Mouse (Mus musculus) forebrain, embryonic 11.5 days (tissue): ENCODE data around the gene Ppib. TPM values are rescaled to one million over a fixed set of nuclear protein-coding genes. Genes with fewer than 3 reads are reported as not detected.

ENCODE experiments used
- ATAC-seq: fragments of 200-750 bp; cut with Nextera tagmentation; replicated peaks from 2 replicates; pipeline ENCODE4 v1.8.0; 2017; ENCODE audit warnings: moderate TSS enrichment; ENCODE audit not compliant: low FRiP score
- DNase-seq: peaks from one replicate; pipeline ENCODE4 v3.0.0-alpha.2; 2017; ENCODE audit warnings: low spot score
- H3K27ac ChIP-seq: fragments of 300-500 bp; sonication (generic); 2 replicates; pipeline ENCODE4 v1.5.1; 2014; ENCODE audit warnings: low read depth, low read length
- H3K27me3 ChIP-seq: fragments of 300-500 bp; sonication (generic); 2 replicates; pipeline ENCODE4 v1.6.1; 2014; ENCODE audit warnings: mild to moderate bottlenecking, low read length, mixed read lengths; ENCODE audit not compliant: control insufficient read depth, insufficient read depth
- H3K36me3 ChIP-seq: fragments of 300-500 bp; sonication (generic); 2 replicates; pipeline ENCODE4 v1.6.1; 2014; ENCODE audit warnings: mild to moderate bottlenecking, low read length, moderate library complexity, mixed read lengths; ENCODE audit not compliant: control insufficient read depth, insufficient read depth
- H3K4me1 ChIP-seq: fragments of 300-500 bp; sonication (generic); replicated peaks from 2 replicates; pipeline ENCODE4 v1.6.1; 2014; ENCODE audit warnings: low read length, mixed read lengths; ENCODE audit not compliant: control insufficient read depth, insufficient read depth
- H3K4me2 ChIP-seq: fragments of 300-500 bp; sonication (generic); 2 replicates; pipeline ENCODE4 v1.6.1; 2014; ENCODE audit warnings: low read depth, mild to moderate bottlenecking, low read length, moderate library complexity, mixed read lengths; ENCODE audit not compliant: severe bottlenecking
- H3K4me3 ChIP-seq: fragments of 300-500 bp; sonication (generic); 2 replicates; pipeline ENCODE4 v1.5.1; 2014; ENCODE audit warnings: low read depth, low read length
- H3K9ac ChIP-seq: fragments of 300-500 bp; sonication (generic); 2 replicates; pipeline ENCODE4 v1.6.1; 2014; ENCODE audit warnings: low read length
- H3K9me3 ChIP-seq: fragments of 300-500 bp; sonication (generic); 2 replicates; pipeline ENCODE4 v1.6.1; 2016; ENCODE audit warnings: low read length, mixed read lengths; ENCODE audit not compliant: control insufficient read depth
- WGBS: fragments of 180-500 bp; shearing (Covaris S2); extraction: QIAGEN DNeasy Blood & Tissue Kit; methylation state at CpG from one replicate; pipeline ENCODE4 v1.1.7; 2014; 5-methylcytosine and 5-hydroxymethylcytosine counted together
- polyA plus RNA-seq: library from polyadenylated mRNA; unstranded; fragments of >200 nt; fragmentation: Nextera tagmentation; extraction: Ambion mirVana; gene quantifications from 2 replicates; pipeline ENCODE4 v1.2.1, GENCODE M21; 2014

Ppib gene
- polyA plus RNA-seq, 1 experiment from 2014 or later = 416 TPM

DNA sequence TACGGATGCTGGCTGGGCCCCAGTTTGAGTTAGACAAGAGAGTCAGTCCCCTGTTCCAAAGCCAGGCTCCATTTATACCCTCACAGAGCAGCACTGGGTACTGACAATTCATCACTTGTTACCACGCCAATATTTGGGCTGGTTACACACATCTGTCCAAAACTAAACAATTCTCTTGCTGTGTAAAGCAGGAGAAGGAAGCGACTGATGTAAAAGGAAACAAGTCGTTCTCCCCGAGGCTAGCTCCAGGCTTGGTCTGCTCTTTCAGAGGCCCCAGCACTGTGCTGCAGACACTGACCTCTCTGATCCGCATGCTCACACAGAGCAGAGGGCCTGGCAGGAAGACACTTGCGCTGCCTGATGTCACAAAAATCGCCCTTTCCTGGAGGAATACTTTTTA lies 41.6 kb downstream of the Ppib start:
- Histone ChIP-seq H3K4me1 (no peaks in the 10 kb centered on the region), H3K27ac (no peak overlapping the region), H3K9ac (no peak overlapping the region), H3K9me3 (no peaks in the 10 kb centered on the region), H3K36me3 (no peaks in the 10 kb centered on the region; the same call in 1 of the 2 replicates), H3K27me3 (no peaks in the 10 kb centered on the region), H3K4me2 (no peak overlapping the region), H3K4me3 (no peak overlapping the region)
- WGBS = 75% methylated on average over 8 of the region's 8 CpGs
- ATAC-seq (no peak), DNase-seq (no peak)

DNA sequence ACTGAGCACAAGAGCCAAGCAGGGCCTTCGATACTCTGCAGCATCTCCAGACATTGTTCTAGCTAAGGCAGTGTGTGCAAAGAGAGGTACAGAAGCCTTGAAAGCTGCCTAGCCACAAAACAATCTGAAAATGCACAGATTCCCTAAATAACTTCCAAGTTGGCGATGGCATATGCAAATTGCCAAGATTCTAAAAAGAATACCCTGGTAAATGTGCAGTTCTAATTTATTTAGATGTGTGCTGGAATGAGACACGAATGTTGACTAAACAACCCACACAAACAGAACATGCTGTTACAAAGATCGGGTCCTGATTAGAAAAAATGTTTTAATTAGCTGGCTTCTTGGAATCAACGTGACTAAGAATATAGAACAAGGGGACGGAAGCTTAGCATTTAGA lies 42.6 kb downstream of the Ppib start:
- Histone ChIP-seq H3K27me3 (no peaks in the 10 kb centered on the region), H3K4me2 (no peak overlapping the region), H3K4me1 (no peaks in the 10 kb centered on the region), H3K27ac (no peak overlapping the region), H3K9ac (no peak overlapping the region), H3K9me3 (no peaks in the 10 kb centered on the region), H3K4me3 (no peak overlapping the region), H3K36me3 (no peaks in the 10 kb centered on the region; the same call in 1 of the 2 replicates)
- ATAC-seq (no peak), DNase-seq (no peak)
- 88% methylated on average over 6 of the region's 6 CpGs for WGBS

DNA sequence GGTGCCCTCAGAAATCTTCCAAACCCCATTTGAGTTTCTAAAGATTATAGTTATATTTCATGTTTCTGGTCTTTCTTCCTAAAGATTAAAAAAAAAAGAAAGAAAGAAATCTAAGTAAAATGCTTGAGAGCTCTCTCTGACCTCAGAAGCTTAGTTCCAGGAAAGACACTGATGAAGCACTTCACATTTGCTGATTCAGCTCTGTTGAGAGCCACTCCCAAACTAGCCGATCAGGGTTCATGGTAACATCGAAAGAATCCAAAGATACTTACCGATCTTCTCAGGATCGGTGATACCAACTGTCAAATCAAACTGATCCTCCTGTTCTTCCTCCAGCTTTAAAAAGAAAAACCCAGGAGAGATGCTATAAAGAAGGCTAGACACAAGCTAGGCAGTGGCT lies 44.6 kb downstream of the Ppib start:
- ATAC-seq (no peak), DNase-seq (no peak)
- Histone ChIP-seq H3K27me3 (no peaks in the 10 kb centered on the region), H3K4me3 (no peak overlapping the region), H3K9me3 (no peaks in the 10 kb centered on the region), H3K4me1 (no peaks in the 10 kb centered on the region), H3K36me3 (no peaks in the 10 kb centered on the region; the same call in 1 of the 2 replicates), H3K27ac (no peak overlapping the region), H3K4me2 (no peak overlapping the region), H3K9ac (no peak overlapping the region)
- 96% methylated on average over 4 of the region's 4 CpGs for WGBS

DNA sequence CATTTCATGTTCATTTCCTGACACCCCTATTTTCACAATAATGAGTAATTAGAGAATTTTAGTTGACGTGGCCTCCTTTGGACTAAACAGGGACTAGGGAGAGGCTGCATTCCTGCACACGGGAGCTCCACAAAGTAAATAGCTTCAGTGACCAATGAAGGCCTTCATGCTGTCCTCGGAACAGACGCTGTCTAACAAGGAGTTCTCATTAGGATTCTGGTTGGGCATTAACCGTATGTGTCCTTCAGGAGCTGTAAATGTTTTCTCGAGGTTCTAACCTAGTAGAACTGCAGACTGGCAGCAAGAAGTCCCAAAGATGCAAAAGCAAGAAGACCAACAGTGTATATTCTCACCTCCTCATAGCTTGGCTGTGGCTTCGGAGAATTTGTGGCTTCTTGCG lies 45.1 kb downstream of the Ppib start:
- no peak overlapping the region for H3K4me2 ChIP-seq
- no peaks in the 10 kb centered on the region for H3K9me3 ChIP-seq
- no peak overlapping the region for H3K9ac ChIP-seq
- H3K4me3 ChIP-seq = no peak overlapping the region
- H3K27me3 ChIP-seq = no peaks in the 10 kb centered on the region
- no peaks in the 10 kb centered on the region; the same call in 1 of the 2 replicates for H3K36me3 ChIP-seq
- 92% methylated on average over 8 of the region's 8 CpGs for WGBS
- ATAC-seq = no peak
- H3K27ac ChIP-seq = no peak overlapping the region
- H3K4me1 ChIP-seq = peaks cover 2% of the 10 kb centered on the region; the same call in 1 of the 2 replicates
- no peak for DNase-seq

DNA sequence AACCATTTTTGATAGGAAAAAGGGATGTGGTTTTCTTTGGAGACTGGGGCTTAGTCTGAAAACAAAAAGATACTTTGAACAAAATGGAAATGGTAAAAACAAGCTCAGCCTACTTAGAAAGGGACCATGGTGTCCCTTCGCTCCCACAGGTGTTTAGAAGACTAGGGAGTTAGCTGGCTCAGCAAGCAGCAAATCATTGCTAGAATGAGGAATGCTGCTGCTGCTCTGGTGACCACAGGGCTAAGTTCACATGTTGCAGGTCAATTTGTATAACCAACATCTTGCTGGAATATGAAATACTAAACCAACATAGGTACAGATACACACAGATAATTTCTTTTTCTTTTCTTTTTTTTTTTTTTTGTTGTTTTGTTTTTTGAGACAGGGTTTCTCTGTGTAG lies 49.6 kb downstream of the Ppib start:
- ATAC-seq (no peak), DNase-seq (no peak)
- no peak overlapping the region for H3K4me3 ChIP-seq
- no peaks in the 10 kb centered on the region for H3K27me3 ChIP-seq
- no peak overlapping the region for H3K4me2 ChIP-seq
- H3K36me3 ChIP-seq = no peaks in the 10 kb centered on the region; the same call in 1 of the 2 replicates
- WGBS = 97% methylated on average over 1 of the region's 1 CpGs
- no peak overlapping the region for H3K27ac ChIP-seq
- H3K9me3 ChIP-seq = no peaks in the 10 kb centered on the region
- no peak overlapping the region for H3K9ac ChIP-seq
- H3K4me1 ChIP-seq = peaks cover 4% of the 10 kb centered on the region; the same call in 1 of the 2 replicates

DNA sequence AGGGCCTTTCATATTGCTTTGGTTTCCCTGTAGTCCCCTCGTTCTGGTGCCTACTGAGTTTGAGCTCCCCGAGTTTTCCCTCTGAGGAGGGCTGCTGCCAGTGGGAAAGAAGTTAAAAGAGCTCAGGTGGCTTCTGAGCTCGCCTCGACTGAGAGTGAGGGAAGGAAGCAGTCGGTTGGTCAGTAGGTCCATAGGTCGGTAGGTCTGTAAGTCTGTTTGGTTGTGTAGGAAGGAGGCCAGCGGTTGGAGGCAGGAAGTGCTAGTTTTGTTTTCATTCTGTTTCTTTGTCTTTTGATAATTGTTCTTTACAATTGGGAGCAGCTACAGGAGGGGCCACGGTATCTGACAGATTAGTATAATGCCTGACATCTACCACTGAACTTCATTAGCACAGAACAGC lies 50.1 kb downstream of the Ppib start:
- Histone ChIP-seq H3K27ac (peak overlapping the region; percentile 75), H3K9ac (no peak overlapping the region; the same call in 1 of the 2 replicates), H3K36me3 (no peaks in the 10 kb centered on the region; the same call in 1 of the 2 replicates), H3K9me3 (no peaks in the 10 kb centered on the region), H3K4me1 (peaks cover 4% of the 10 kb centered on the region; the same call in 1 of the 2 replicates), H3K27me3 (no peaks in the 10 kb centered on the region), H3K4me2 (no peak overlapping the region), H3K4me3 (no peak overlapping the region)
- ATAC-seq (no peak), DNase-seq (no peak)
- WGBS = 27% methylated on average over 8 of the region's 8 CpGs

DNA sequence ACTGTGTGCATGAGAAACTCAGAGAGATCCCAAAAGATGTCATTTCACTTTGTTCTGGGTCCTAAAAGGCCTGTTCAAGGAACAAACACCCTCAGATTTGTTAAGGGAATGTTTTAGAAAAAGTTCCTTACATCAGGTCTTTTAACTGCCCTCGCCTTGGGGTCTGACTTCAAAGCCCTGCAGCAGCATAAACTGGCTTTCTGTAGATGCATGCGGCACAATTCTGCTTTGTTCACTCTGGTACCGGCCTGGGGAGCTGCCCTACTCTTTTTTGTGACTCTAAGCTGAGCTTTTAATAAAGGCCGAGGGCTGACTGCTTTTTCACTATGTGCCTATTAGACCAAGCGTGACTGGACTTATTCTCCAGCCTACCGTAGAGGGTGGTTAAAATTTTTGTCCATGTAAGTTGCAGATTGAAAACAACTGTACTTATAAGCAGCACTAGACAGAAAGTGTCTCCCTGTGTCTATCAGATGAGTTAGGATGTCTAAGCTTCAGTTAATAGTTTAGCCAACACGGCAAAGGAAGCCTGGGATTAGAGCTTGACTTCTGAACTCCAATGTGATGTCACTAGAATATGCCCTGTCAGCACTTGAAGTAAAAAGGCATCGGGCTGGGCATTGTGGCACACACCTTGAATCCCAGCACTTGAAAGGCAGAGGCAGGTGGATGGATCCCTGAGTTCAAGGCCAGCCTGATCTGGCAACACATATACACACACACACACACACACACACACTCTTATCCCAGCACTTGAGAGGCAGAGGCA lies 50.8 kb downstream of the Ppib start:
- Histone ChIP-seq H3K36me3 (no peaks in the 10 kb centered on the region; the same call in 1 of the 2 replicates), H3K4me1 (peaks cover 4% of the 10 kb centered on the region; the same call in 1 of the 2 replicates), H3K27me3 (no peaks in the 10 kb centered on the region), H3K4me2 (no peak overlapping the region), H3K4me3 (no peak overlapping the region), H3K27ac (peak overlapping the region; percentile 75), H3K9me3 (no peaks in the 10 kb centered on the region), H3K9ac (no peak overlapping the region)
- DNase-seq (no peak), ATAC-seq (0 out of 2 replicates have a peak, but pooled peaks have one; percentile 21)
- 17% methylated on average over 8 of the region's 8 CpGs for WGBS

DNA sequence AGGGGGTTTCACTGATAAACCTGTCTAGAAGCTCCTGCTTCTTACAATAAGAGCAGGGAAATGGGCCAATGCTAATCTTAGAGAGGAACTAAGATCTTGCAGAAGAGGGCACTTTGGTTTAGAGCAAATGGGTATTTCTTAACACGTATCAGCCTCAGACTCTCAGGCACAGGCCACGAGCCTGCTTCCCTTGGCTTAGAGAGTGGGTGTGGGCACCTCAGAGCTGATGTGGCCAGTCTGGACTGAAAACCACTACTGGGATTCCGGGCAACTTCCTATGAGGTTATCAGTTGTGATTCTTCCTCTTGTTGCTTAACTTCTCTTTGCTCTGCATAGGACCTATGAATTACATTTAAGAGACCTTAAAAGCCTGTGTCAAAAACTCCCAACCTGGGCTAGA lies 54.3 kb downstream of the Ppib start:
- H3K27ac ChIP-seq = no peak overlapping the region
- no peaks in the 10 kb centered on the region; the same call in 1 of the 2 replicates for H3K36me3 ChIP-seq
- no peak for ATAC-seq
- H3K4me2 ChIP-seq = no peak overlapping the region
- no peak overlapping the region for H3K4me3 ChIP-seq
- peaks cover 4% of the 10 kb centered on the region; the same call in 1 of the 2 replicates for H3K4me1 ChIP-seq
- H3K9ac ChIP-seq = no peak overlapping the region
- 96% methylated on average over 3 of the region's 3 CpGs for WGBS
- H3K27me3 ChIP-seq = no peaks in the 10 kb centered on the region
- no peaks in the 10 kb centered on the region for H3K9me3 ChIP-seq
- DNase-seq = no peak
